ENCODE assay signal across 8 mouse cellular contexts in the genomic region with DNA sequence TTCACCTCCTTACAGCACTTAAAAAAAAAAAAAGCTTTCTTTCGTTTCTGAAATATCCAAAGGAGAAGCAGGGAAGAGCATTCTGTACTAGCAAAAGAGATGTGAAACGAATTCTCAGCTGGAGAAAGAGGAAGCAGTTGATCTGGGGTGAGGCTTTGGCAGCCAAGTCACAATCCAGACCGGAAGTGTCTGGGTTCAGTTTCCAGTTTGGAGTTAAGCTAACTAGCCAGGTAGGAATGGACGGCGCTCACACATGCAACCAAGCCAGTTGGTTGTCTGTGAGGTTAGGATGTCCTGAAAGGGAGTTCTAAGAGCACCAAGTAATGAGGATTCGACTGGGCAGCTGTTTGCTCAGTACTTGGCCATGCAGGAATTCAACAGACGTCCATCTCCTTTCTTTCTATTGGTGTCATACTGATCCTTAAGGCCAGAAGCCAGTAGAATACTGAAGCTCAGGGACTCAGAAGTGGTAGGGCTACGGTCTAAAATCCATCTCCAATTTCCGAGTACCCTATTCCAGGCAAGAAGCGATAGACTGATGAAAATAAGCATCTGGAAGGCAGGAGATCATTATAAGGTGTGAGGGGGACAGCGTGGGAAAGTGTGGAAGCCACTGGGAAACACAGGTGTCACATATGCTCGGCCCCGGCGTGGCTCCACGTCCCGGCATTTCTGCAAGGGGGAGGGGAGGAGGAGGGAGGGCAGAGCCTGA. TPM values are rescaled to one million over a fixed set of nuclear protein-coding genes. Genes with fewer than 3 reads are reported as not detected.
DNase-seq lines count a peak whose midpoint lies in the region; ATAC-seq and TF ChIP-seq lines count a peak whose summit lies in the region.

No protein-coding gene starts in this region.

- intact Hi-C loops in heart, postnatal 36 days (cut with DNase I), result loop anchor here (2.0 to 5.0 kb wide), 3 partner anchors 31 to 130 kb away; a partner anchor contains a TSS

- ATAC-seq in embryonic facial prominence, embryonic 14.5 days (ENCODE audit: low read depth), result peak; percentile 38; the same call in 1 of the 2 replicates
- peak; percentile 76 for ATAC-seq in limb, embryonic 14.5 days (ENCODE audit: low FRiP score, low read depth)
- peak; percentile 40 for ATAC-seq in midbrain, embryonic 15.5 days (replicated peaks)

- no peaks in the 10 kb centered on the region for H3K36me3 ChIP-seq in embryonic facial prominence, embryonic 14.5 days (ENCODE audit: control insufficient read depth, insufficient read depth, low read length)
- H3K36me3 ChIP-seq in limb, embryonic 14.5 days (ENCODE audit: control insufficient read depth, insufficient read depth, low read length), result no peaks in the 10 kb centered on the region
- no peaks in the 10 kb centered on the region for H3K36me3 ChIP-seq in midbrain, embryonic 15.5 days (replicated peaks)

- TF ChIP-seq POLR2A in limb, embryonic 14.5 days (IDR thresholded peaks at IDR 0.05; ENCODE audit: borderline replicate concordance, extremely low read depth, insufficient read depth, insufficient read length), result no peak

- peak overlapping the region; percentile 58; the same call in 1 of the 2 replicates for H3K27ac ChIP-seq in embryonic facial prominence, embryonic 14.5 days (replicated peaks; ENCODE audit: low read depth, low read length)
- peak overlapping the region; percentile 45 for H3K27ac ChIP-seq in limb, embryonic 14.5 days (replicated peaks; ENCODE audit: low read depth, low read length)
- peak overlapping the region; percentile 91 for H3K27ac ChIP-seq in midbrain, embryonic 15.5 days

- H3K4me2 ChIP-seq in embryonic facial prominence, embryonic 14.5 days (ENCODE audit: low read depth, low read length), result peak overlapping the region; percentile 74
- H3K4me2 ChIP-seq in limb, embryonic 14.5 days (replicated peaks; ENCODE audit: low read depth, low read length, severe bottlenecking), result peak overlapping the region; percentile 68
- H3K4me2 ChIP-seq in midbrain, embryonic 15.5 days, result peak overlapping the region; percentile 65

- peak overlapping the region; percentile 72 for H3K9ac ChIP-seq in embryonic facial prominence, embryonic 14.5 days (ENCODE audit: low read depth, low read length)
- H3K9ac ChIP-seq in limb, embryonic 14.5 days (ENCODE audit: low read depth, low read length, severe bottlenecking), result peak overlapping the region; percentile 67
- H3K9ac ChIP-seq in midbrain, embryonic 15.5 days, result peak overlapping the region; percentile 75

- H3K4me3 ChIP-seq in embryonic facial prominence, embryonic 14.5 days (ENCODE audit: low read depth, low read length), result peak overlapping the region; percentile 56
- H3K4me3 ChIP-seq in limb, embryonic 14.5 days (replicated peaks; ENCODE audit: low read length), result peak overlapping the region; percentile 57
- H3K4me3 ChIP-seq in midbrain, embryonic 15.5 days, result peak overlapping the region; percentile 61

- 27% methylated on average over 11 of the region's 16 CpGs for WGBS in embryonic facial prominence, embryonic 14.5 days
- 22% methylated on average over 16 of the region's 16 CpGs for WGBS in limb, embryonic 14.5 days
- 25% methylated on average over 15 of the region's 16 CpGs for WGBS in midbrain, embryonic 15.5 days

- H3K4me1 ChIP-seq in embryonic facial prominence, embryonic 14.5 days (ENCODE audit: control insufficient read depth, insufficient read depth, low read length), result peaks cover 10% of the 10 kb centered on the region; the same call in 1 of the 2 replicates
- H3K4me1 ChIP-seq in limb, embryonic 14.5 days (ENCODE audit: control insufficient read depth, insufficient read depth, low read length), result peaks cover 11% of the 10 kb centered on the region
- peaks cover 16% of the 10 kb centered on the region for H3K4me1 ChIP-seq in midbrain, embryonic 15.5 days

- H3K9me3 ChIP-seq in embryonic facial prominence, embryonic 14.5 days (ENCODE audit: control insufficient read depth, low read length), result no peaks in the 10 kb centered on the region
- H3K9me3 ChIP-seq in limb, embryonic 14.5 days (ENCODE audit: control insufficient read depth, low read length), result no peaks in the 10 kb centered on the region
- no peaks in the 10 kb centered on the region for H3K9me3 ChIP-seq in midbrain, embryonic 15.5 days

- H3K27me3 ChIP-seq in embryonic facial prominence, embryonic 14.5 days (replicated peaks; ENCODE audit: control insufficient read depth, insufficient read depth, low read length), result no peaks in the 10 kb centered on the region
- no peaks in the 10 kb centered on the region for H3K27me3 ChIP-seq in limb, embryonic 14.5 days (ENCODE audit: control insufficient read depth, insufficient read depth, low read length)
- no peaks in the 10 kb centered on the region for H3K27me3 ChIP-seq in midbrain, embryonic 15.5 days (replicated peaks)

- peak; percentile 36 to 52 for DNase-seq in right cerebral cortex, postnatal 10 days (ENCODE audit: low spot score in 2 of 2)
- no peak for DNase-seq in right cerebral cortex, postnatal 4 days
- DNase-seq in embryonic facial prominence, embryonic 14.5 days (ENCODE audit: low spot score), result peak; percentile 35
- DNase-seq in heart, postnatal 36 days, result peak; percentile 47 to 61
- DNase-seq in limb, embryonic 14.5 days (ENCODE audit: low spot score), result no peak
- DNase-seq in adrenal gland, postnatal 4 days (ENCODE audit: low spot score in 2 of 2), result no peak
- no peak for DNase-seq in urinary bladder, postnatal 14 days (ENCODE audit: low spot score)

RNA-seq across cellular contexts. Expression of a gene that starts 13.0 kb away (rescaled TPM):
- 29.1 and 31.9 TPM in 2 replicates for polyA plus RNA-seq in embryonic facial prominence, embryonic 14.5 days (2014; fragmentation: Nextera tagmentation; extraction: Ambion mirVana)
- total RNA-seq in heart, postnatal 36 days (2021), result 10 to 100 TPM; 39.5 to 43.2 TPM
- polyA plus RNA-seq in limb, embryonic 14.5 days (2012; rRNA removed), result 106 and 121 TPM in 2 replicates
- polyA plus RNA-seq in limb, embryonic 14.5 days (2014; fragmentation: Nextera tagmentation; extraction: Ambion mirVana), result 28.5 and 37.1 TPM in 2 replicates
- polyA plus RNA-seq in midbrain, embryonic 15.5 days (2015; fragmentation: Nextera tagmentation; extraction: Ambion mirVana), result 66.8 and 70.9 TPM in 2 replicates
- total RNA-seq in adrenal gland, postnatal 4 days (2021), result 100 to 1,000 TPM; 104 to 108 TPM

RNA-seq across cellular contexts. Expression of a gene that starts 25.2 kb away (rescaled TPM):
- polyA plus RNA-seq in embryonic facial prominence, embryonic 14.5 days (2014; fragmentation: Nextera tagmentation; extraction: Ambion mirVana), result 30.2 and 33.2 TPM in 2 replicates
- 10 to 100 TPM in 1 of 2 experiments, 1 to 10 TPM in 1; 9.5 to 11.5 TPM for total RNA-seq in heart, postnatal 36 days (2021)
- polyA plus RNA-seq in limb, embryonic 14.5 days (2012; rRNA removed), result 33.2 and 41.6 TPM in 2 replicates
- polyA plus RNA-seq in limb, embryonic 14.5 days (2014; fragmentation: Nextera tagmentation; extraction: Ambion mirVana), result 31.0 and 33.8 TPM in 2 replicates
- 33.2 and 36.1 TPM in 2 replicates for polyA plus RNA-seq in midbrain, embryonic 15.5 days (2015; fragmentation: Nextera tagmentation; extraction: Ambion mirVana)
- 10 to 100 TPM; 34.9 to 39.0 TPM for total RNA-seq in adrenal gland, postnatal 4 days (2021)

RNA-seq across cellular contexts. Expression of a gene that starts 31.1 kb away (rescaled TPM):
- polyA plus RNA-seq in embryonic facial prominence, embryonic 14.5 days (2014; fragmentation: Nextera tagmentation; extraction: Ambion mirVana), result 13.7 and 16.8 TPM in 2 replicates
- total RNA-seq in heart, postnatal 36 days (2021), result 1 to 10 TPM; 5.4 to 7.4 TPM
- 21.4 and 24.4 TPM in 2 replicates for polyA plus RNA-seq in limb, embryonic 14.5 days (2012; rRNA removed)
- 14.2 and 16.6 TPM in 2 replicates for polyA plus RNA-seq in limb, embryonic 14.5 days (2014; fragmentation: Nextera tagmentation; extraction: Ambion mirVana)
- 133 and 136 TPM in 2 replicates for polyA plus RNA-seq in midbrain, embryonic 15.5 days (2015; fragmentation: Nextera tagmentation; extraction: Ambion mirVana)
- 10 to 100 TPM; 27.3 to 28.5 TPM for total RNA-seq in adrenal gland, postnatal 4 days (2021)

RNA-seq across cellular contexts. Expression of a gene that starts 35.4 kb away (rescaled TPM):
- polyA plus RNA-seq in embryonic facial prominence, embryonic 14.5 days (2014; fragmentation: Nextera tagmentation; extraction: Ambion mirVana), result 75.0 and 86.1 TPM in 2 replicates
- total RNA-seq in heart, postnatal 36 days (2021), result 10 to 100 TPM; 21.2 to 21.8 TPM
- polyA plus RNA-seq in limb, embryonic 14.5 days (2012; rRNA removed), result 84.3 and 89.8 TPM in 2 replicates
- polyA plus RNA-seq in limb, embryonic 14.5 days (2014; fragmentation: Nextera tagmentation; extraction: Ambion mirVana), result 86.7 TPM in 2 replicates
- 94.4 and 100 TPM in 2 replicates for polyA plus RNA-seq in midbrain, embryonic 15.5 days (2015; fragmentation: Nextera tagmentation; extraction: Ambion mirVana)
- 10 to 100 TPM; 49.7 to 51.9 TPM for total RNA-seq in adrenal gland, postnatal 4 days (2021)

RNA-seq across cellular contexts. Expression of a gene that starts 35.8 kb away (rescaled TPM):
- polyA plus RNA-seq in embryonic facial prominence, embryonic 14.5 days (2014; fragmentation: Nextera tagmentation; extraction: Ambion mirVana), result 13.2 and 14.8 TPM in 2 replicates
- total RNA-seq in heart, postnatal 36 days (2021), result 1 to 10 TPM; 6.1 to 6.6 TPM
- 55.1 and 120 TPM in 2 replicates for polyA plus RNA-seq in limb, embryonic 14.5 days (2012; rRNA removed)
- polyA plus RNA-seq in limb, embryonic 14.5 days (2014; fragmentation: Nextera tagmentation; extraction: Ambion mirVana), result 15.2 and 16.1 TPM in 2 replicates
- 16.7 and 22.8 TPM in 2 replicates for polyA plus RNA-seq in midbrain, embryonic 15.5 days (2015; fragmentation: Nextera tagmentation; extraction: Ambion mirVana)
- 10 to 100 TPM; 32.3 to 41.4 TPM for total RNA-seq in adrenal gland, postnatal 4 days (2021)

Comparison
In these comparisons a context has a peak if more than half of its experiments do, and no peak if none do; other contexts are left out.
1. DNase-seq: peak in right cerebral cortex, postnatal 10 days (2 of 2), embryonic facial prominence, embryonic 14.5 days (single experiment) and heart, postnatal 36 days (2 of 2); none in right cerebral cortex, postnatal 4 days (single experiment), limb, embryonic 14.5 days (single experiment), adrenal gland, postnatal 4 days (0 of 2) and urinary bladder, postnatal 14 days (single experiment).
2. Peak in every context shown above with its lines, with median percentiles within 50 percentile points of each other: ATAC-seq, H3K27ac ChIP-seq, H3K4me2 ChIP-seq, H3K4me3 ChIP-seq and H3K9ac ChIP-seq.